Mouse (Mus musculus) megakaryocyte progenitor cell, adult 5-6 weeks (primary cell): Measurements from ENCODE around the gene Cisd2. TPM values are rescaled to one million over a fixed set of nuclear protein-coding genes. Genes with fewer than 3 reads are reported as not detected.
A peak's percentile ranks its signal among the peaks of the same experiment; 100 is the strongest.

Experiments used
- ATAC-seq: replicated peaks from 2 replicates; pipeline ENCODE4 v1.8.0; 2016; ENCODE audit warnings: mild to moderate bottlenecking, moderate TSS enrichment, inconsistent platforms; ENCODE audit not compliant: poor library complexity
- total RNA-seq, 2 experiments: library from RNA; stranded (forward) in 1 of 2; stranded (reverse) in 1 of 2; fragments of 157-497, 149-512 nt in 1 of 2; fragments of 200-1000 nt in 1 of 2; gene quantifications; 2 replicates each; pipeline versions ENCODE4 v1.2.3 to v1.2.4; 2015 to 2017

Gene Cisd2
- 51.1 and 55.0 TPM in 2 replicates for total RNA-seq (2015)
- 34.8 and 39.4 TPM in 2 replicates for total RNA-seq (2017)

GRCm38 (mm10) chr3:135423608-135424212 lies at the start of gene Cisd2:
TSS of gene Cisd2 (minus strand) at chr3:135423925.
- peak; percentile 2 for ATAC-seq

GRCm38 (mm10) chr3:135470823-135471222 lies 47.1 kb upstream of the Cisd2 start:
- ATAC-seq, result no peak

- ATAC-seq, result peak; percentile 41
These were observed 46.2 kb upstream of the Cisd2 start for GRCm38 (mm10) chr3:135469974-135470373.

GRCm38 (mm10) chr3:135469146-135469545 lies 45.4 kb upstream of the Cisd2 start:
- no peak; the same call in 1 of the 2 replicates for ATAC-seq

- no peak for ATAC-seq
These were observed 44.7 kb upstream of the Cisd2 start for GRCm38 (mm10) chr3:135468402-135468801.

GRCm38 (mm10) chr3:135458981-135459380 lies 35.3 kb upstream of the Cisd2 start:
- no peak for ATAC-seq

- ATAC-seq, result no peak
These were observed 21.2 kb upstream of the Cisd2 start for GRCm38 (mm10) chr3:135444930-135445329.

GRCm38 (mm10) chr3:135440621-135441020 lies 16.9 kb upstream of the Cisd2 start:
- no peak for ATAC-seq

- peak; percentile 30 for ATAC-seq
These were observed 16.5 kb upstream of the Cisd2 start for GRCm38 (mm10) chr3:135440221-135440620.

- ATAC-seq, result no peak
These were observed 15.9 kb upstream of the Cisd2 start for GRCm38 (mm10) chr3:135439651-135440050.

GRCm38 (mm10) chr3:135438913-135439531 lies 15.3 kb upstream of the Cisd2 start:
- ATAC-seq, result peak; percentile 41

GRCm38 (mm10) chr3:135438531-135438912 lies 14.8 kb upstream of the Cisd2 start:
- ATAC-seq, result peak; percentile 47

- ATAC-seq, result peak; percentile 70
These were observed 14.2 kb upstream of the Cisd2 start, which contains the start of gene Ube2d3 for GRCm38 (mm10) chr3:135437758-135438495. TSS of gene Ube2d3 (plus strand) at chr3:135438149.

GRCm38 (mm10) chr3:135436901-135437616 lies 13.3 kb upstream of the Cisd2 start:
- no peak for ATAC-seq

GRCm38 (mm10) chr3:135422856-135423607 lies 693 bp downstream of the Cisd2 start:
- peak; percentile 81 for ATAC-seq

GRCm38 (mm10) chr3:135422232-135422855 lies 1.4 kb downstream of the Cisd2 start:
- no peak for ATAC-seq

- no peak for ATAC-seq
These were observed 2.5 kb downstream of the Cisd2 start for GRCm38 (mm10) chr3:135421310-135421594.

- peak; percentile 48 for ATAC-seq
These were observed 3.0 kb downstream of the Cisd2 start for GRCm38 (mm10) chr3:135420542-135421309.

GRCm38 (mm10) chr3:135417799-135418198 lies 5.9 kb downstream of the Cisd2 start:
- peak; percentile 30; the same call in 1 of the 2 replicates for ATAC-seq
